Mouse (Mus musculus) thymus, postnatal 25 days (tissue): Measurements from ENCODE around the gene Esrp2.

Experiments
- DNase-seq: peaks from one replicate; pipeline ENCODE4 v3.0.0; 2022

Gene Esrp2

DNA sequence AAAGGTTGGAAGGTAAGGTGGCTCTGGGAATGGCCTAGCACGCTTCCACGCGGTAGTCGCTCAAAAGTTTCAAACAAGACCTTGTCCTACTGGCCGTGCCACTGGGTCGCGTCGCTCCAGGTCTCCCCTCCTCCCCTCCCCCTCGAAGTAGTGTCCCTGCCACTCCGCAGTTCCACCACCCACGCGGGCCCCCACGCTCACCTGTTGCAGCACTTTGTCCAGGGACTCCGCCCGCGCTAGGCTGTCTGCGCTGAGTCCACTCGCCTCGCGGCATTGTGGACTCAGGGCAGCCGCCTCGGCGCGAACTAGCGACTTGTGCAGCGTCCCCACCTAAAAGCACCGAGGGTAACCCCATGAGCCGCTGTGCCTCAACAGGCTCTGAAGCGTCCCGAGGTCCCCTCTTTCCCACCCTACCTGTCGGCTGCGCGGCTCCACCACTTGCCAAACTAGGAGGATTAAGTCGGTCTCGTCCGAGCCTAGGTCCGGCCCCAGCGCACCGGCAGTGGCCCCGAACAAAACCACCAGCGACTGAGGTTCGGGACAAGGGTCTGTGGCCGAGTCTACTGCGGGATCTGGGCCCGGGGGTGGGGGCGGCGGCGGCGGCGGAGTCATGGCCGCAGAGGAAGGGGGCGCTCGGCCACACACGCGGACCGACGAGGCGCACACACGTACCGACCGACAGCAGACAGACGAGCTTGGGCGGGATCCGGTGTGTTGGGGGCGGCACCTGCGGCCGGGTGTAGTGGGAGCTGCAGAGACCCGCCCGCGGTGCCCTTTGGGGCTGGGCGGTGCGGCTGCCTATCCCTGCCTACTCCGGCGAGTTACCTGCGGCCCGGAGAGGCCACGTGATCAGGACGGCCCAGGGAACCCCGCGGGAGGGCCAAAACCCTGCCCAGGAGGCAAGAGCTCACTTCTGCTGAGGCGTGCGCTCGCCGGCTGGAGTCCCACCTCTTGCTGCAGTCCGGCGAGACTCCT is at the start of gene Esrp2:
Gene Esrp2, minus strand, starts transcription at position 819 of the 975 bp plus-strand sequence.
- DNase-seq = peak; percentile 67

DNA sequence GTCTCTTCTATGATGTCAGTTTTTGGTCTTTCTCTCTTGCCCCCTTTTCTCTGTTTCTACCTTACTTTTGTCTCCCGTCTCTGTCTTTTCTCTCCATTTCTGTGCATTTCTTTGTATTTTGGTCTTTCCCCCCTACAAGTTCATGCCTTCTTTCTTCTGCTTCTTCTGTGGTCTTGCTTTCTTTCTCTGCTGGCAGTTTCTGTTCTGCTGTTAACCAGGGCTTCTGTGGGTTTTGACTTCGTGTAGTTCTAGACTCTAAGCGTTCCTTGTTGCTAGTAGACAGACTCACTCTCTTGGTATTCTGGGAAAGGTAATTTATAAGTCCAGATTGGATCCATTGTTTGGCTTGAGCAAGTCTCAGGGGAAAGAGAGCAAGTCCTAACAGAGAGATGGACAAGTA is 49.6 kb upstream of the Esrp2 start:
- no peak for DNase-seq

DNA sequence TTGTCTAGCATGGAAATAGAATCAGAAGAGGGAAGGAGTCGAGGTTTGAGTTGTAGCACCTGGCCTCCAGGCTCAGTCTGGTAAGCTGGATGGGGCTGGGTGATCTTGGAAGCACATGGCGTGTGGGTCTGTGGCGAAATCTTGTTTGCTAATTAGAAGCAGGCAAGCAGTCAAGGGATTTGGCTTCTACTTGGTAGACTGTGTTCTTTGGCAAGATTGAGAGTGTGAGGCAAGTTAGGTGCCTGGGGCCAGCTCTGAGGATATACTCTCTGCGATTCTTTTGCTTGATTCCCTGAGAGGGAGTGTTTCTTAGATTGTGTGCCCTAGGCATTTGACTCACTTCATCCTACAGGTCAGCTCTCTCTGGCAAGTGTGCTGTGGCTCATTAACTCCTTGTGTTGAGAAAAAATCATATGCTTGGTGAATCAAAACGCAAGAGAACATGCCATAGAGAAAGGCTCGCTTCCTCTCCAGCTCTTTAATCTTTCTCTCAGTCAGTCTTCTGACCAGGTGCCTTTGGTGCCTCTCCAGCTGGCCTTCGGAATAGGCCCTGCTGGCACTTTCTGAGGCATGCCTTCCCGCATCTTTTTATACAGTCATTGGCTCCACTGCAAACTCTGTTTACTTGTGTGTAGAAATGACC is 49.0 kb upstream of the Esrp2 start:
- DNase-seq = no peak

DNA sequence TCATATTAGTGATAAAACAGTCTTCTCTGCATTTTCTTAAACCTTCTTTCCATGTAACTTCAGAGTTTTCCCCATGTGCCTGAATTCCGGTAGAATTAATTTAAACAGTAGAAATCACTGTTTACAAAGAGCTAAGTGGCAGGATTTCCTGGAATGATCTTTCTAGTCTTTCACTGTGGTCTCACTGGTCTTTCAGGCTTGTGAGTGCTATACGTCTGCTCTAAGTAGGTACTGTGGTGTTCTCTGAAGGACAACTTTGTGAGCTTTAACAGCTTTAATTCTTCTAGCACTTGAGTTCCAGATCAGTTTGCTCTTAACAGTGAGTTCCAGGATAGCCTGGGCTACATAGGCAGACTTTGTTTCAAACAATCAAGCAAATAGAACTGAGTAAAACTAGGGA is 41.7 kb upstream of the Esrp2 start:
- DNase-seq = no peak

DNA sequence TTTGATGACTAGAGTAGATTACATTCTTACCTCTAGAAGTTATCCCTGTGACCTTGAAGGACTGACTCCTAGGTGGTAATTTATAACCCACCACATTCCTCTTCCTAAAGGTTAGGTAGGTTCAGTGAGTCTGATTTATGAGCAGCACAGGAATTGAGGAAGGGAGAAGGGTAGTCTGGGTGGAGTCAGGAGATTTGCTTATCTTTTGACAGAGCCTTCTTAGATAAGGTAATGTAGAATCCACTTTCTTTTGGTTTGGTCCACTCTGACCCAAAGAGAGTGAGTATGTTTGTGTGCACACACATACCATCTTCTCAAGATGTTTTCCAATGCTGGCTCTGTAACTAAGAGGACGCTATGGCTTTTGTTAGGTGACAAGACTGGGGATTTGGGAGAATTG is 40.8 kb upstream of the Esrp2 start:
- no peak for DNase-seq

DNA sequence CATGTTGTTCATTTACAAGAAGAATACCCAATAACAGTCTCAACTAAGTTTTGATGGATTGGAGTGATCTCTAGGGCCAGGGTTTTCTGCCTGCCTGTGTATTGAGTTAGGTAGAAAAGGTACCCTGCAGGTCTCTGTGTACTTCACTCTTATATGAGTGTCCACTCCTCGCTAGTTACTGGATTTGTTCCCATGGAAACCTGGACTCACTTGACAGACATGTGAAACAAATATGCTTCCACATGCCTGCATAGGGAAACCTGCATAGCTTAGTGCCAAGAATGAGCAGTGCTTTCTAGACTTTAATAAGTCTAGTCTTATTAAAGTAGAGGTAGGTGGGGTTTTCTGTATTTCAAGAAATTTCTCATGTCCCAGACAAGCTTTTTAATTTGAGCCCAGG is 40.1 kb upstream of the Esrp2 start:
- no peak for DNase-seq

DNA sequence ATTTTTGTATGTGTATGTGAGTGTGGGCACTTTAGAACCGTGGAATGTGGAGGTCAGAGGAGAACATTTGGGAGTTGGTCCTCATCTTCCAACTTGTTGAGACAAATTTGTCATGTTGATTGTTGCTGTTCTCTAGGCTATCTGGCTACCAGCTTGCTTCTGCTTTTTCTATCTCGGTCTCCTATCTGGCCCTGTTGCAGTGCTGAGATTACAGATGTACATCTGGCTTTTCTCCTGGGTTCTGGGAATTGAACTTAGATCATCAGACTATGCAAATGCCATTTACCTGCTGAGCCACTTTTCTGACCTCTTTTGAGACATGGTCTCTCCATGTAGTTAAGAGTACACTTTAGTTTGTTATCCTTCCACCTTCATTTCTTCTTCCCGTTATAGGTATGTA is 36.8 kb upstream of the Esrp2 start:
- DNase-seq = no peak

DNA sequence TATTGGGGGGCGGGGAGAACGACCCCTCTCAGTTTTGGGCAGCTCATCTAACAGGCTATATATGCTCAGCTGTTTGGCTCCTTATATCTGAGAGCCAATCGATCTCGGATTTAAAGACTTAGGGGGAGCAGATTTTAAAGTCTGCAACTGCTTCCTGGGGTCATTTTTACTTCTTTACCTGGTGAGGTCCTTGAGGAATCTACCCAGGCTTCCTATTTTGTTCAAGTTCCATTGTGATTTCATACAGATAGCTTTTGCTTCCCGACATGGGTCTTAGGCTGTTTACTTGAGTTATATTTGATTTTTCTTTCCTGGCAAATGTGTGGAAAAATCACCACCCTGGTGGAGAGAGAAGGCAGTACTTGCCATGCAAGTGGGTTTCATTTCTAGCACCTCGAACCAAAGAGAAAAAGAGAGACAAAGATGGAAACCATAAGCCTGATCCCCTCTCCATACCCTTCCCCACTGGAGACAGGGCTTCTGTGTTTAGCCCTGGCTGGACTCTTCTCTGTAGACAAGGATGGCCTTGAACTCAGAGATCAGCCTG is 33.2 kb upstream of the Esrp2 start:
- no peak for DNase-seq

DNA sequence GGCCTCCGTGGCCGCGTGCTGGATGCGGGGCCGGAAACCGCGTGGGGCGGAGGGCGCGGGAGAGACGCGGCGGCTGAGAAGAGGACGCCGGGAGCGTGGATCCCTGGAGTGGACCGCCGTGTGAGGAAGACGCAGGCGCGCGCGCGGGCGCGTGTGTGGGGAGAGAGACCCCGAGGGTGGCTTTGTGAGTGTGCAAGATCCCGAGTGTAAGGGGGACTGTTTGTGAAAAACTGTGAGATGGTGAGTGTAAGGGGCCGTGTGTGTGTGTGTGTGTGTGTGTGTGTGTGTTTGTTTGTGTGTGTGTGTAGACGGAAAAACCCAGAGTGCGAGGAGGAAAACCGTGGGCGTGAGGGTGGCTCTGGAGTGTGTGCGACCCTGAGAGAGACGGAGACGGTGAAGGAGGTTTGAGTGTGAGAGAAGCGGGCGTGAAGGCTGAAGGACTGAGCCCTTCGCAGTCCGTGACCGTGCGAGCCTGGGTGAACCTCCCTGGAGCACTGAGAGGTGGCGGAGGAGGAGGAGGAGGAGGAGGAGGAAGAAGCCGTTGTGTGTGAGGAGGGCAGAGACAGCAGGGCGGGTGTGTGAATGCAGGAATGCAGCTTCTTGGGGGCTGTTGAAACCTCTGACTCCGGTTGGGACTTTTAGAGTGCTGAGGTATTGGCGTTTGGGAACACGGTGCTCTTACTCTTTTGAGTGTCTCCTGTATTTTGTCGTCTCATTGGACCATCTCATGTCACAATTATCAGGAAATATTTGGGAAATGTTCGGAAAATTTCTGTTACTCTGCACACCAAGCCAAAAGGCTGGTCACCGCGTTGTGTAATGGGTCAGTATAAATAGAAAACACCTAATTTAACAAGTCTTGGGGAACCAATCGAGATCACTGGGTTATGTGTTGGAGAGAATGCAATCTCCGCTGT is 32.5 kb upstream of the Esrp2 start:
- DNase-seq = no peak

DNA sequence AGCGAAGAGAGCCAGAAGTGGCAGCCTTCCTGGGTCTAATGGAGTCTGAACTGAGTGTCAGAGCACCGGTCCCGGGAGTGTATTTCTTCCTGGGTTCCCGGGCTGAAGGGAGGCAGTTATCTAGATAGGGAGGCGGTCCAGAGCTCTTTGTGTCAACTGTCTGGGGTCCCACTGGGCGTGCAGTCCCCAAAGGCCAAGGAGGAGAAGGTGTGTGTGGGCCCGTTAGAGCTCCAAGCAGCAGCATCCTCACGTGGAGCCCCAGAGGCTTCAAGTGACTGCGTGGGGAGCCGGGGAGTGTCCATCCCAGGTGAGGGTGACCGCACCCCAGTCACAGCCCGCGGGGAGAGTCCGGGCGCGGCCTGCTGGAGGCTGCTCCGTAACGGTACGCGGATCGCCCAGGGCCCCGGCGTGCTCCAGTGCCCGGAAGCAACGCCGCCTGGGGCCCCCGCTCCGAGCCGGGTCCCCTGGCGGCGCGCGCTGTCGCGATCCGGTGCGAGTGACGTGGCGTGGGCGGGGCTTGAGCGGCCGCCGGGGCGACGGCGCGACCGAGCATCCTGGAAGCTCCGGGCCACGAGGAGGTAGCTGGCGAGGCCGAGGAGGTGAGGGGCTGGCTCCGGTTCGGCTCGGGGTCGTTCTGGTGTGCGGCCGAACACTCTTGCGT is 31.7 kb upstream of the Esrp2 start, which contains the start of gene Slc7a6:
Gene Slc7a6, plus strand, starts transcription at position 502 of the 661 bp plus-strand sequence.
- DNase-seq = peak; percentile 95

DNA sequence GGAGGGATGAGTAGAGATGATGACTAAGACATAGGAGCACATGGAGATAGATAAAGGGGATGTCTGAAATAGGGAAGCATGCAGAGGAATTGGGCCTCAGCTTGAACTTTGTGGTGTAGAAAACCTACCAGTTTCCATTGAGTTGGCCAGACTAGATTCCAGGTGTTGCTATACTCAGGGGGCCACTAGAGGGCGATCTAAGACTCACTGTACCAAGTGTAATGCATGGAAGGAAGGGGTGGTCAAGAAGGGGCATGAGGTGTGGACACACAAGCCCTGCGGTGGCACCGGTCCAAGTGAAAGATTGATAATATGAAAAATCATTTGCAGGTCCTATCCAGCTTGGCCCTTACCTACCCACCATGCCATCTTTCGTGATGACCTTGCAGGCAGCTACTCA is 28.7 kb upstream of the Esrp2 start:
- peak; percentile 78 for DNase-seq

DNA sequence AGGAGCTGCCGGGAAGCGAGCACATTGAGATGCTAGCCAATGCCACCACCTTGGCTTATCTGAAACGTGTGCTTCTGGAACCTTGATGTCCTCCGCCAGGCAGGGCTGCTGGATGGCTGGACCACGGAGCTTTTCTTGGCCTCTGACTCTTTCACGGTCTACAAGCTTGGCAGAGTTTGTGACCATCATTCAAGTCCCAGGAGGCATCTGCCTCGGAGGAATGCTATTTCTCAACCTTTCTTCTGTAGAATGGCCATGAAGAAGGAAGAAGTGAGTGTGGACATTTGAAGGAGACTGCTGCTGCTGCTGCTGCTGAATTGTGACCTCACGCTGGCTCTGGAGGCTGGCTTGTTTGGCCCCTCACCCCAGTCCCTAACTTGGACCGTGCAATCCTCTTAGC is 26.5 kb upstream of the Esrp2 start:
- no peak for DNase-seq

DNA sequence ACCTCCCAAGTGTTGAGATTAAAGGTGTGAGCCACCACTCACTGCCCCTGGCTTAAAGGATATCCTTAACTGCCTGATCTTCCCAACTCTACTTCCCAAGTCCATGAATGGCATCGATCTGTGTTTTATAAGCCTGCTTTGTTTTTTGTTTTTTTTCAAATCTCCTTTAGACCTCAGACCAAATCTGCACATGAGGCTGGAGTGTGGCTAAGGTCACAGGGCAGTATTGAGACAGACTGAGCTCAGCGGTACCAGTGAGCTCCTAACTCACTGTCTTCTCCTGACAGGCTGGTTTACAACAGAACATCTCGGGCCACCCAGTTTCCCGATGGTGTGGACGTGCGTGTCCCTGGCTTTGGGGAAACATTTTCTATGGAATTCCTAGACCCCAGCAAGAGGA is 23.1 kb upstream of the Esrp2 start:
- DNase-seq = no peak

DNA sequence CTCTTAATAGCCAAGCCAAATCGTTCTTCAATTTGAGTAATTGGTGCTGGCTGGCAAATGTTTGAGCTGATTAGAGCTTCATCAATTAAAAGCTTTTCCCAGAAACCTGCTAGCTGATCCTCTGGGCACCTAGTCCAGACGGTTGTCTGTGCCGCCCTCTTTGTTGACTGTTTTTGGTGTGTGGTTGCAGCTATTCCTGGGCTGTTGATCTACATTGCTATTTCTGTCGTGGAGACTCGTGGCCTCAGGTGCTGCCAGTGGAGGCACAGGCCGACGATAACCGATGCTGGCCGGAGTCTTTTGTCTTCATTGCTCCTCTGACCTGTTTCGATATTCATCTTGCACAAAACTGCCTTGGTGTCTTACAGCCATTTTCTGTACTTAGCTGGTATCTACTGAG is 21.6 kb upstream of the Esrp2 start:
- DNase-seq = no peak

DNA sequence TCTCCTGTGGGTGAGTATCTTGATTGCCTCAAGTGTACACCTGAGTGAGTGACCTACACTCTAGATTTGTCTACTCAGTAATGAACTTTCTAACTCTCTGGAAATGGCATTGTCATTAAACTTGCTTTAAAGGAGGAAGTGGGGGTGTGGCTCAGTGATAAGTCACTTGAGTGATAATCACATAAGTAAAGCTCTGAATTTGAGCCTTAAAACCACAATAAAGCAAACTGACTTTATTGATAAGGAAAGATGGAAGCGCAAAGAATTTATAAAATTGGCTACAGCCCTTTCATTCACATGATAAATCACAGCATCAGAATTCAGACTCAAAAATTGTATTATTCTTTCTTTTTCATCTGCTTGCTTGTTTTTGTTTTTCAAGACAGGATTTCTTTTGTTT is 20.6 kb upstream of the Esrp2 start:
- no peak for DNase-seq

DNA sequence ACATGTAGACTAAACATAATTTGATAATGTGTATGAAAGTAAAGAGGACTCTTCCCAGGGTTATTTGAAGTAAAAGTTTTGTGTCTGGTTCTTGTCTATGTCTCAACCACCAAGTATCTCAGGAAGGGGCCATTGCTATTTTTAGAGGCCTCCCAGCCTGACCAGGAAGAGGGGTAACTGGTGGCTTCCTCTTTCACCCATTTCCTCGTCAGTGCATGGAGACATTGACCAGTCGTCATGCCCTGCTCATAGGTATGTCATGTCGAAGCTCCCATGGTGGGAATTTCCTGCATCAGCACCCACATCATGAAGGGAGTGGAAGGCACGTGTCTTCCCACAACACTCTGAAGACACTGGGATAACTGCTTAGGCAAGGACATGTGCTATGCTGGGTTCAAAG is 16.1 kb upstream of the Esrp2 start:
- DNase-seq = no peak

DNA sequence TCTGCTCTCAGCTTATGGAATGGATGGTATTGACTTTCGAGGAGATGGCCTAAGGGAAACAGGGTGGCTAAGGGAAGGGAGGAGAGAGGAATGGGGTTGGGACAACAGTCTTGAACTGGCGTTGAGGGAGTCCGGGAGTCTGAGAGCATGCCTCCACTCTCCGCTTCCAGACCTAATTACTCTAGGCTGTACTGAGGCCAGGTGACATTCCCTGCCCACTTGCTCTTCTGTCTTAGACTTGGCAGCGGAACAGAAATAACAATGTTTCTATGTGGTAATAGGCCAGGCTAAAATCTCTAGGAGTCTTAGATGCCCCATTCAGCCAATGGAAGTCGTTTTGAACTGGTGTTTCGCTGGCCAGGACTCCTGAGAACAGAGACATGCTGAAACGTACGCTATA is 14.3 kb upstream of the Esrp2 start:
- DNase-seq = no peak

DNA sequence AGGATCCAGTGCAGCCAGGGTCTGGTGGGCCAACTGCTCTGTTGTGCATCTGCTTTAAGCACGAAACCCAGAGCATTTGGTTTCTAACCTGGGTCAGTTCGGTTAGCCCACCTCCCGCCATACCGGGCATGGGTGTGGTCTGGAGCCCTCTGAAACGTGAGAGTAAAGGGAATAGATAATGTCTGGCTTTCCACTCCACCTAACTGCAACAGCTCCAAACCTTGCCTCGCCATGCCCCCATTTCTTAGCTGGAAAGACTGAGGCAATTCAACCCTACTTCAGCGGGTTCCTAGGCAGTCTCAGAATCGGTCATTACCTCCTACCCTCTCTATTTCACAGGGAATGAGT is 13.9 kb upstream of the Esrp2 start:
- DNase-seq = no peak

DNA sequence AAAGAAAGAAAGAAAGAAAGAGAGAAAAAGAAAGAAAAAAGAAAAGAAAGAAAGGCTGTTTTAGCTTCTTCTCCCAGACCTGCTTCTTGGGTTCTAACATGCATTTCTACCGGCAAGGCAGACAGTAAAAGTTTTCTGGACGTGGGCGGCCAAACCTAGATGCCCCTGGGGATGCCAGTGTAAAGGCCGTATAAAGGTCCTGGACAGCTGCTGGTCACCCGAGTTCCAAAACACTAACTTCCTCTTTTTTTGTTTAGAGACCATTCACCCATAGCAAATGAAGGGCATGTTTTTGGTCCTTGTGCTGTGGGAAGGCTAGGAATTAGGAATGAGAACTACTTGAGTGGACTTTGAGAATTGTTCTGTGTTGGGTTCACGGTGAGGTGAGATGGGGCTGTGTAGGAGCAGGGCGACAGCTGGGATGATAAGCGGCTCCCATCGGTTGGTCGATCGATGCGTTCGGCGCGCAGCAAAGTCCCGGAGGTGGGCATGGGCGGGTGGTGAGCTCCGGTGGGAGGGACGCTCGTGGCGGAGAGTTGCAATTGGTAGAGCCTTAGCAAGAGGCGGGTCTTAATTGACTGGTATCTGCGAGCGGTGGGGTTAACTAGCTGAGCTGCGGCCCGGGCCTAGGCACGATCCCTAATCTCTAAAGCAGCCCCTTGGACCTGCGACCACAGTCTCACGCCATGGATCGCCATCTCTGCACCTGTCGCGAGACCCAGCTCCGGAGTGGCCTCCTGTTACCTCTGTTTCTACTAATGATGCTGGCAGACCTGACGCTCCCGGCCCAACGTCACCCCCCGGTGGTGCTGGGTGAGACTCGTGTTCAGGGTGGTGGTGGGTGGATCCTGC is 13.3 kb upstream of the Esrp2 start, which contains the start of gene Pla2g15:
Gene Pla2g15, plus strand, starts transcription at position 599 of the 852 bp plus-strand sequence.
- peak; percentile 95 for DNase-seq

DNA sequence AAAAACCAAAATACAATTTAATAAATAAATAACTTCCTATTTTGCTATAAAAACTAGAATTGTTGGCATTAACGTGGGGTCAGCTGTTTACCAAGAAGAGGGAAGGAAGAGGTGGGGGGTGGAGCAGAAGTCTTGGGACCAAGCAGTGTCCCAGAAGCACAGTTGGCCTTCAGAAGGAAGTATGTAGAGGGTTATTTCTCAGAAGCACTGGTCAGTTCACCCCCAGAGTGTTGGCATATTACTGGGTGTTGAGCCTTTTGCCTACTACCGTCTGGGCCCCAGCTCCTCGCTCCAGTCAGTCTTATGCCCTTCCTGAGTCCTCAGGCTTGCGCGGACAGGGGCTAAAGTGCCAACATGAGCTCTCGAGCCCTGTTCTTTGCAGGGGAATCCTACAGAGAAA is 12.3 kb upstream of the Esrp2 start:
- DNase-seq = no peak

DNA sequence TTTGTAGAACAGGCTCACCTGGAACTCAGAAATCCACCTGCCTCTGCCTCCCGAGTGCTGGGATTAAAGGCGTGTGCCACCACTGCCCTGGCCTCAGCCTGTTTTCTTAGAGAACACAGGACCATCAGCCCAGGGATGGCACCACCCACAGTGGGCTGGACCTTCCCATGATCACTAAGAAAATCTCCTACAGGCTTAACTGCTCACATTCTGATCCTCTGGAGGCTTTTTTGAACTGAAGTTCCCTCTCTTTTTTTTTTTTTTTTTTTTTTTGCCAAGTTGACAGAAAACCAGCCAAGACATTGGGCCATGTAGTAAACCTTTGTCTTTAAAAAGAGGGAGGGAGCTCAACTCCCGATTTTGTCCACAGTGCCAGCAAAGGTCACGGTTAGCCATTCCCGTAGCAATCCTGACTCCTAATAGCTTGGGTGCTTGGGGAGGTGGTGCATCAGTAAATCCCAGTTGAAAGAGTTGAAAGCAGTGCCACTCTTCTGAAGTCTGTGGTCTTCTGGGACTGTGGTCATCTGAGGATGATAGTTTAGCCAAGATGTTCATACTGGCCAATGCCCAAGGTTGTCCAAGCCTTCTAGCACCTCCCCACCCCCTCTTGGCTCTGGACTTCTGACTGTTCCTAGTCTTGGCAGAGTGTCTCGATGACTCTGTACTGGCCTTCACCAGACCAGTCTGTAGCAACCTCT is 11.2 kb upstream of the Esrp2 start:
- no peak for DNase-seq
